Mouse (Mus musculus) inflammation-experienced regulatory T-cells (primary cell): Measurements from ENCODE around the gene Gm32802. TPM values are rescaled to one million over a fixed set of nuclear protein-coding genes. Genes with fewer than 3 reads are reported as not detected.

ENCODE experiments used
- polyA plus RNA-seq, 2 experiments: library from polyadenylated mRNA; unstranded; fragments of 100-300 nt; shearing (Covaris generic); gene quantifications; one replicate each; pipeline ENCODE4 v1.2.1; 2017

Gene Gm32802
- not detected for polyA plus RNA-seq

DNA sequence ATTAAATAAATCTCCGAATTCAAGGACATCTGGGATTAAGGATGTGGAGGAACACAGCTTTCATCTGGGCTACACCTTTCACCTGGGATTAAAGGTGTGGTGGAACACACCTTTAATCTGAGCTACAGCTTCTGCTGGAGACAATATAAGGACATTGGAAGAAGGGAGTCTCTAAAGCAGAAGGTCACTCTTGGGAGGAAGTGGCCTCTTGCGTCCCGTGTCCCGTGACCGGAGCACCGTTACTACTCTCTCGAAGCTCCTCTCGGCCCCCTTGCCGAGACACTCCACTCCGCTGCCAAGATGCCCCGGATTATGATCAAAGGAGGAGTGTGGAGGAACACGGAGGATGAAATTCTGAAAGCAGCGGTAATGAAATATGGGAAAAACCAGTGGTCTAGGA, at the start of gene Gm32802:
Gene Gm32802, plus strand, starts transcription at position 301 of the 400 bp plus-strand sequence.

DNA sequence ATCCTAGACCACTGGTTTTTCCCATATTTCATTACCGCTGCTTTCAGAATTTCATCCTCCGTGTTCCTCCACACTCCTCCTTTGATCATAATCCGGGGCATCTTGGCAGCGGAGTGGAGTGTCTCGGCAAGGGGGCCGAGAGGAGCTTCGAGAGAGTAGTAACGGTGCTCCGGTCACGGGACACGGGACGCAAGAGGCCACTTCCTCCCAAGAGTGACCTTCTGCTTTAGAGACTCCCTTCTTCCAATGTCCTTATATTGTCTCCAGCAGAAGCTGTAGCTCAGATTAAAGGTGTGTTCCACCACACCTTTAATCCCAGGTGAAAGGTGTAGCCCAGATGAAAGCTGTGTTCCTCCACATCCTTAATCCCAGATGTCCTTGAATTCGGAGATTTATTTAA, 17.8 kb upstream of the Gm32802 start, which contains the start of gene Gm32717:
Gene Gm32717, minus strand, starts transcription at position 101 of the 400 bp plus-strand sequence.

DNA sequence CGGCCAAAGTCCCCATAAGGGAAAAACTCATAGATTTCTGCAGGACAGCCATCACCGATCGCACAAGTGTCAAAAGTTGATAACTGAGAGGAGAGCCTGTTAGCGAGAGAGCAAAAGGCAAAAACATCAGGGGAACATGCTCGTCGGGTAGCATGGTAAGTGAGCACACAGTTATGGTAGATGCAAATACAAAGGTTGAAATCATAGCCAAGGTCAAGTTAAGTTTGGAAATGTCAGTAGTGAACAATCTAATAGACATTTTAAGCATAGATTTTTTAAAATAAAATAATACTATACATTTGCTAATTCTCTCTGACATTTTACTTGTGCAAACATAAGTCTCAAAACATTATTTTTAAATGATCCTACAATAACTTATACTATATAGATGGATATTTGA, 36.5 kb downstream of the Gm32802 start, which contains the start of gene Iltifb:
Gene Iltifb, minus strand, starts transcription at position 101 of the 400 bp plus-strand sequence.

Other genes starting within 250 kb of the Gm32802 start
- 10 to 100 TPM in 1 of 2 experiments, 1 to 10 TPM in 1; 7.0 to 10.6 TPM for gene Mdm1, start 116.9 kb upstream of the Gm32802 start, polyA plus RNA-seq
- gene Il22, start 53.7 kb upstream of the Gm32802 start, polyA plus RNA-seq = not detected
- not detected for gene Gm32717, start 17.9 kb upstream of the Gm32802 start, polyA plus RNA-seq
- under 1 TPM in 1 of 2 experiments, not detected in 1; 0.93 TPM for gene Iltifb, start 36.4 kb downstream of the Gm32802 start, polyA plus RNA-seq
- gene Gm9040, start 68.3 kb downstream of the Gm32802 start, polyA plus RNA-seq = not detected
- gene Gm9044, start 73.7 kb downstream of the Gm32802 start, polyA plus RNA-seq = not detected
- under 1 TPM; 0.11 to 0.24 TPM for gene Gm9045, start 79.1 kb downstream of the Gm32802 start, polyA plus RNA-seq
- gene Gm9046, start 84.6 kb downstream of the Gm32802 start, polyA plus RNA-seq = not detected
- not detected for gene Gm9048, start 90.0 kb downstream of the Gm32802 start, polyA plus RNA-seq
- gene Gm9049, start 95.4 kb downstream of the Gm32802 start, polyA plus RNA-seq = under 1 TPM; 0.11 to 0.24 TPM
- 10 to 100 TPM; 17.2 to 28.6 TPM for gene Ifng, start 182.4 kb downstream of the Gm32802 start, polyA plus RNA-seq